Mouse (Mus musculus): ENCODE data around the gene Abhd12. TPM values are rescaled to one million over a fixed set of nuclear protein-coding genes. Genes with fewer than 3 reads are reported as not detected.
A peak's percentile ranks its signal among the peaks of the same experiment; 100 is the strongest.
"Not testable (repeated sequence)": the region's sequence is repeated elsewhere in the genome, so short reads cannot be mapped to it uniquely, and the experiment has no call there.

Gene Abhd12
- polyA plus RNA-seq, 1 experiment from 2014 or later: 105 TPM

- 98% methylated on average over 3 of the region's 3 CpGs for WGBS
- DNase-seq (no peak), ATAC-seq (ENCODE audit: low FRiP score, low TSS enrichment) (no peak)
- H3K4me3 ChIP-seq (replicated peaks; ENCODE audit: low read depth, low read length): no peak overlapping the region
- no peaks in the 10 kb centered on the region for H3K27me3 ChIP-seq (ENCODE audit: control insufficient read depth, insufficient read depth, low read length)
- H3K36me3 ChIP-seq (ENCODE audit: control insufficient read depth, insufficient read depth, low read length): peaks cover 13% of the 10 kb centered on the region
- no peak overlapping the region for H3K4me2 ChIP-seq (ENCODE audit: low read length)
- no peak overlapping the region for H3K9ac ChIP-seq (replicated peaks; ENCODE audit: low read length)
- no peak overlapping the region for H3K27ac ChIP-seq (replicated peaks; ENCODE audit: low read depth, low read length)
- no peaks in the 10 kb centered on the region for H3K9me3 ChIP-seq (ENCODE audit: control insufficient read depth, low read length)
- no peaks in the 10 kb centered on the region for H3K4me1 ChIP-seq (ENCODE audit: control insufficient read depth, insufficient read depth, low read length)
These were observed 14.2 kb upstream of the Abhd12 start for GRCm38 (mm10) chr2:150918720-150919119.

- no peak for ATAC-seq (ENCODE audit: low FRiP score, low TSS enrichment)
- no peaks in the 10 kb centered on the region for H3K27me3 ChIP-seq (ENCODE audit: control insufficient read depth, insufficient read depth, low read length)
These were observed 11.2 kb upstream of the Abhd12 start for GRCm38 (mm10) chr2:150915786-150916185.

GRCm38 (mm10) chr2:150914781-150915515, 10.4 kb upstream of the Abhd12 start:
- ATAC-seq (ENCODE audit: low FRiP score, low TSS enrichment): no peak
- 83% methylated on average over 4 of the region's 4 CpGs for WGBS
- no peak for DNase-seq

More at GRCm38 (mm10) chr2:150915786-150916185, 11.2 kb upstream of the Abhd12 start:
- Histone ChIP-seq H3K4me2 (ENCODE audit: low read length) (no peak overlapping the region), H3K9ac (replicated peaks; ENCODE audit: low read length) (no peak overlapping the region), H3K36me3 (ENCODE audit: control insufficient read depth, insufficient read depth, low read length) (peaks cover 11% of the 10 kb centered on the region), H3K27ac (replicated peaks; ENCODE audit: low read depth, low read length) (no peak overlapping the region), H3K9me3 (ENCODE audit: control insufficient read depth, low read length) (no peaks in the 10 kb centered on the region), H3K4me1 (ENCODE audit: control insufficient read depth, insufficient read depth, low read length) (no peaks in the 10 kb centered on the region), H3K4me3 (replicated peaks; ENCODE audit: low read depth, low read length) (no peak overlapping the region)
- no peak for DNase-seq
- 93% methylated on average over 5 of the region's 5 CpGs for WGBS

GRCm38 (mm10) chr2:150910295-150910881, 5.8 kb upstream of the Abhd12 start:
- H3K9me3 ChIP-seq (ENCODE audit: control insufficient read depth, low read length): no peaks in the 10 kb centered on the region
- H3K9ac ChIP-seq (replicated peaks; ENCODE audit: low read length): peak overlapping the region; percentile 41; the same call in 1 of the 2 replicates
- 50% methylated on average over 7 of the region's 10 CpGs for WGBS
- DNase-seq: no peak
- H3K27me3 ChIP-seq (ENCODE audit: control insufficient read depth, insufficient read depth, low read length): no peaks in the 10 kb centered on the region
- H3K4me1 ChIP-seq (ENCODE audit: control insufficient read depth, insufficient read depth, low read length): 0 out of 2 replicates have a peak, but pooled peaks cover 4% of the 10 kb centered on the region
- H3K4me2 ChIP-seq (ENCODE audit: low read length): peak overlapping the region; percentile 58
- ATAC-seq (ENCODE audit: low FRiP score, low TSS enrichment): no peak
- no peaks in the 10 kb centered on the region for H3K36me3 ChIP-seq (ENCODE audit: control insufficient read depth, insufficient read depth, low read length)
- H3K4me3 ChIP-seq (replicated peaks; ENCODE audit: low read depth, low read length): peak overlapping the region; percentile 52
- no peak overlapping the region for H3K27ac ChIP-seq (replicated peaks; ENCODE audit: low read depth, low read length)

More at GRCm38 (mm10) chr2:150914781-150915515, 10.4 kb upstream of the Abhd12 start:
- no peak overlapping the region for H3K27ac ChIP-seq (replicated peaks; ENCODE audit: low read depth, low read length)
- H3K36me3 ChIP-seq (ENCODE audit: control insufficient read depth, insufficient read depth, low read length): peaks cover 11% of the 10 kb centered on the region
- no peaks in the 10 kb centered on the region for H3K9me3 ChIP-seq (ENCODE audit: control insufficient read depth, low read length)
- H3K4me3 ChIP-seq (replicated peaks; ENCODE audit: low read depth, low read length): no peak overlapping the region
- no peaks in the 10 kb centered on the region for H3K27me3 ChIP-seq (ENCODE audit: control insufficient read depth, insufficient read depth, low read length)
- no peak overlapping the region for H3K9ac ChIP-seq (replicated peaks; ENCODE audit: low read length)
- H3K4me1 ChIP-seq (ENCODE audit: control insufficient read depth, insufficient read depth, low read length): 0 out of 2 replicates have a peak, but pooled peaks cover 3% of the 10 kb centered on the region
- no peak overlapping the region for H3K4me2 ChIP-seq (ENCODE audit: low read length)

- no peaks in the 10 kb centered on the region for H3K27me3 ChIP-seq (ENCODE audit: control insufficient read depth, insufficient read depth, low read length)
These were observed 5.0 kb upstream of the Abhd12 start for GRCm38 (mm10) chr2:150909429-150910039.

GRCm38 (mm10) chr2:150908881-150909280, 4.3 kb upstream of the Abhd12 start:
- H3K27me3 ChIP-seq (ENCODE audit: control insufficient read depth, insufficient read depth, low read length); H3K36me3 ChIP-seq (ENCODE audit: control insufficient read depth, insufficient read depth, low read length); H3K9ac ChIP-seq (replicated peaks; ENCODE audit: low read length); H3K4me1 ChIP-seq (ENCODE audit: control insufficient read depth, insufficient read depth, low read length); DNase-seq; ATAC-seq (ENCODE audit: low FRiP score, low TSS enrichment); H3K9me3 ChIP-seq (ENCODE audit: control insufficient read depth, low read length): not testable (repeated sequence)
- Histone ChIP-seq H3K27ac (replicated peaks; ENCODE audit: low read depth, low read length) (peak overlapping the region; percentile 2; the same call in 1 of the 2 replicates), H3K4me2 (ENCODE audit: low read length) (peak overlapping the region; percentile 58), H3K4me3 (replicated peaks; ENCODE audit: low read depth, low read length) (peak overlapping the region; percentile 52)
- 53% methylated on average over 6 of the region's 6 CpGs for WGBS

More at GRCm38 (mm10) chr2:150909429-150910039, 5.0 kb upstream of the Abhd12 start:
- Histone ChIP-seq H3K4me2 (ENCODE audit: low read length) (peak overlapping the region; percentile 58), H3K4me3 (replicated peaks; ENCODE audit: low read depth, low read length) (peak overlapping the region; percentile 52), H3K9me3 (ENCODE audit: control insufficient read depth, low read length) (no peaks in the 10 kb centered on the region), H3K4me1 (ENCODE audit: control insufficient read depth, insufficient read depth, low read length) (0 out of 2 replicates have a peak, but pooled peaks cover 4% of the 10 kb centered on the region), H3K36me3 (ENCODE audit: control insufficient read depth, insufficient read depth, low read length) (no peaks in the 10 kb centered on the region), H3K27ac (replicated peaks; ENCODE audit: low read depth, low read length) (peak overlapping the region; percentile 60), H3K9ac (replicated peaks; ENCODE audit: low read length) (peak overlapping the region; percentile 41; the same call in 1 of the 2 replicates)
- peak; percentile 98 for DNase-seq
- under 1% methylated on average over 35 of the region's 35 CpGs for WGBS
- ATAC-seq (ENCODE audit: low FRiP score, low TSS enrichment): peak; percentile 94

DNA sequence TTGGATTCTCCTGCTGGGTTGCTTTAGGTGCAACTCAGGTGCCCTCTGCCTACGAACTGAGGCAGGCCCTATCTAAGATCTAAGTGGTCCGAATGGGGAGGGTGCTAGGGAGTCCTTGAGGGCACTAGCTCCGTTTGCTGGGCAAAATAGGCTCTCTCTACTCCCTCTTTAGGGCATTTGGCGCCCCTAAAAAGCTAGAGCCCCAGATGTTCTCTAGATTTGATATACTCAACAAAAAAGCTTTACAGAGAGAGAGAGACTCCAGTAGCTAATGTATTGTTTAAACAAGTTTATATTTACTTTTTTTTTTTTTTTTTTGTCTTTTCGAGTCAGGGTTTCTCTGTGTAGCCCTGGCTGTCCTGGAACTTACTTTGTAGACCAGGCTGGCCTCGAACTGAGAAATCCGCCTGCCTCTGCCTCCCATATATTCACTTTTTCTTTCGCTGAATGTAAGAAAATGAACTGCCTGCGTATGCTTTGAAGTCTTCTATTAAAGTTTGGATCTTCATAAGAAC, 452 bp upstream of the Abhd12 start, which contains the start of gene Gins1:
Gene Gins1, plus strand, starts transcription at position 465 of the 515 bp plus-strand sequence.
- DNase-seq (no peak), ATAC-seq (ENCODE audit: low FRiP score, low TSS enrichment) (no peak)
- Histone ChIP-seq H3K4me3 (replicated peaks; ENCODE audit: low read depth, low read length) (peak within 1 kb of the TSS; percentile 91), H3K4me2 (ENCODE audit: low read length) (peak within 1 kb of the TSS; percentile 73), H3K4me1 (ENCODE audit: control insufficient read depth, insufficient read depth, low read length) (peaks cover 21% of the 10 kb centered on the region), H3K27me3 (ENCODE audit: control insufficient read depth, insufficient read depth, low read length) (no peaks in the 10 kb centered on the region), H3K36me3 (ENCODE audit: control insufficient read depth, insufficient read depth, low read length) (peaks cover 6% of the 10 kb centered on the region), H3K27ac (replicated peaks; ENCODE audit: low read depth, low read length) (peak within 1 kb of the TSS; percentile 89), H3K9me3 (ENCODE audit: control insufficient read depth, low read length) (no peaks in the 10 kb centered on the region), H3K9ac (replicated peaks; ENCODE audit: low read length) (peak within 1 kb of the TSS; percentile 96)
- WGBS: 41% methylated on average over 9 of the region's 9 CpGs

DNA sequence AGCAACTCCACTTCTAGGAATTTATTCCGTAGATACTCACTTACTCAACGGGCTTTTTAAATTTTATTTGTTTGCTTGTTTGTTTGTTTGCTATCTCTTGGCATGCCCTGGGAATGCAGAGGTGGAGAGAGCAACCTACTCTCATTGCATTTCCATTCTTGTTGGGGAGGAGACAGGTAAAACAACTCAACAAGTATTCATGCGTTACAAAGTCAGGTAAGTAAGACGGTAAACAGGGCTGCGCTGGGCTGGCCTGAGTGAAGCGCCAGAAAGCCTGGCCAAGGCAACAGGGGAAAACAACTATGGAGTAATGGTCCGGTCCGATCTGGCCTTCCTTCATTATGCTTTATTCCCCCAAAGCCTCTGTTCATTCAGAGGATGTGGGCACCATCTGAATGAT, 2.2 kb downstream of the Abhd12 start:
- WGBS: 84% methylated on average over 8 of the region's 8 CpGs
- Histone ChIP-seq H3K4me2 (ENCODE audit: low read length) (peak overlapping the region; percentile 1; the same call in 1 of the 2 replicates), H3K4me3 (replicated peaks; ENCODE audit: low read depth, low read length) (no peak overlapping the region), H3K36me3 (ENCODE audit: control insufficient read depth, insufficient read depth, low read length) (peaks cover 7% of the 10 kb centered on the region), H3K4me1 (ENCODE audit: control insufficient read depth, insufficient read depth, low read length) (peaks cover 19% of the 10 kb centered on the region), H3K27ac (replicated peaks; ENCODE audit: low read depth, low read length) (no peak overlapping the region), H3K27me3 (ENCODE audit: control insufficient read depth, insufficient read depth, low read length) (no peaks in the 10 kb centered on the region), H3K9ac (replicated peaks; ENCODE audit: low read length) (no peak overlapping the region), H3K9me3 (ENCODE audit: control insufficient read depth, low read length) (no peaks in the 10 kb centered on the region)
- ATAC-seq (ENCODE audit: low FRiP score, low TSS enrichment): no peak
- DNase-seq: no peak

All from midbrain, embryonic 14.5 days (tissue).